Mouse (Mus musculus): ENCODE data around the gene Dnah17.

GRCm38 (mm10) chr11:117977694-117978360, 152.6 kb downstream of the Dnah17 start:
- TF ChIP-seq CTCF (IDR thresholded peaks at IDR 0.05) (no peak), EP300 (IDR thresholded peaks at IDR 0.05) (no peak)
